In the genomic region with DNA sequence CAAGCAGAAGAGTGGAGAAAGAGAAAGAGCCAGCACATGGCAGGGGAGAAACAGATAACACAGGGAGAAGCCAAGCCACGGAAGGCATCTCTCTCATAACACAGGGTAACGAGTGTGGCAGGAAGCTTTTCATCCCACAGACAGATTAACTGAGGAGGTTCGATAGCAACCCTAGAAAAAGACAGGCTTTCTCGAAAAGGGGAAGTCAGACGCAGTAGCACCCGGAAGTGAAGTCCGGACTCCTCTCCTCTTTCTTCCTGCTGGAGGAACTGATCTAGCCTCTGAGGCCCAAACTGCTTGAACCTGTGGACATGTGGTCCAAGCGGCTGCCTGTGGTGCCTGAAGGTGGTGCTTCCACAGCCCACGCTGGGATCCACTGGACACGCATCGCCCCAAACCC, we compare ENCODE assay signal across 1 mouse cellular context.
A peak's percentile ranks its signal among the peaks of the same experiment; 100 is the strongest.
TF ChIP-seq lines count a peak whose summit lies in the region.

No protein-coding gene starts in this region.

TF ChIP-seq in CH12.LX, 34 proteins besides CTCF, POLR2A, EP300 and RAD21 (continued from another document):
- TF ChIP-seq SMC3 (IDR thresholded peaks at IDR 0.05; ENCODE audit: low read depth, low read length): no peak
- TF ChIP-seq E2F4 (IDR thresholded peaks at IDR 0.05; ENCODE audit: insufficient replicate concordance, low read depth, low read length): no peak; the same call in 1 of the 2 replicates
- TF ChIP-seq GABPA (IDR thresholded peaks at IDR 0.05; ENCODE audit: insufficient replicate concordance, low read depth, low read length): no peak
- TF ChIP-seq MYC (IDR thresholded peaks at IDR 0.05; ENCODE audit: low read depth, low read length): peak; percentile 86
- no peak; the same call in 1 of the 2 replicates for TF ChIP-seq JUND (conservative IDR thresholded peaks at IDR 0.05; ENCODE audit: low read depth, low read length)
- no peak for TF ChIP-seq SIN3A (IDR thresholded peaks at IDR 0.05; ENCODE audit: low read length)
- TF ChIP-seq MEF2A (IDR thresholded peaks at IDR 0.05; ENCODE audit: borderline replicate concordance, low read depth, low read length): no peak
- no peak for TF ChIP-seq CHD2 (IDR thresholded peaks at IDR 0.05; ENCODE audit: low read length)
- TF ChIP-seq MXI1 (IDR thresholded peaks at IDR 0.05; ENCODE audit: low read depth, low read length): no peak; the same call in 1 of the 2 replicates
- no peak for TF ChIP-seq ZC3H11A (IDR thresholded peaks at IDR 0.05; ENCODE audit: low read depth, low read length)
- TF ChIP-seq ELF1 (IDR thresholded peaks at IDR 0.05; ENCODE audit: low read depth, low read length): peak; percentile 95
- peak; percentile 90 for TF ChIP-seq TBP (conservative IDR thresholded peaks at IDR 0.05; ENCODE audit: low read depth, low read length)
- TF ChIP-seq ZKSCAN1 (IDR thresholded peaks at IDR 0.05; ENCODE audit: borderline replicate concordance, low read depth, low read length): no peak
- TF ChIP-seq USF2 (conservative IDR thresholded peaks at IDR 0.05; ENCODE audit: low read depth, low read length): no peak
- no peak for TF ChIP-seq NRF1 (IDR thresholded peaks at IDR 0.05; ENCODE audit: low read depth, low read length)
- no peak for TF ChIP-seq CHD1 (IDR thresholded peaks at IDR 0.05; ENCODE audit: low read depth, low read length)
- TF ChIP-seq MAFK (IDR thresholded peaks at IDR 0.05; ENCODE audit: insufficient replicate concordance, low read length): no peak
- TF ChIP-seq PAX5 (IDR thresholded peaks at IDR 0.05; ENCODE audit: low read length): no peak
- no peak for TF ChIP-seq KAT2A (IDR thresholded peaks at IDR 0.05; ENCODE audit: insufficient replicate concordance, low read length)
- no peak for TF ChIP-seq ETS1 (conservative IDR thresholded peaks at IDR 0.05; ENCODE audit: low read depth, low read length)
- TF ChIP-seq RCOR1 (conservative IDR thresholded peaks at IDR 0.05; ENCODE audit: low read depth, low read length): no peak
- TF ChIP-seq POLR2AphosphoS2 (IDR thresholded peaks at IDR 0.05; ENCODE audit: low read depth, low read length): peak; percentile 52; the same call in 1 of the 2 replicates
- peak; percentile 56 for TF ChIP-seq IRF4 (IDR thresholded peaks at IDR 0.05; ENCODE audit: low read depth, low read length)
- no peak for TF ChIP-seq JUN (IDR thresholded peaks at IDR 0.05; ENCODE audit: insufficient read depth, low read depth, low read length)
- TF ChIP-seq TCF12 (IDR thresholded peaks at IDR 0.05; ENCODE audit: low read depth, low read length): peak; percentile 75
